Mouse (Mus musculus): Measurements from ENCODE around the gene Galnt17. TPM values are rescaled to one million over a fixed set of nuclear protein-coding genes. Genes with fewer than 3 reads are reported as not detected.

Gene Galnt17
- total RNA-seq, 2 experiments from 2014 or later = 105 to 114 TPM

GRCm38 (mm10) chr5:131142606-131143005, 165.7 kb downstream of the Galnt17 start:
- no peak for DNase-seq (ENCODE audit: low spot score in 2 of 2)

- DNase-seq (ENCODE audit: low spot score in 2 of 2) = peak in 1 of 2 experiments; percentile 80
Observed at GRCm38 (mm10) chr5:131134809-131135208, 173.5 kb downstream of the Galnt17 start.

GRCm38 (mm10) chr5:131120296-131120840, 187.9 kb downstream of the Galnt17 start:
- DNase-seq (ENCODE audit: low spot score in 2 of 2) = no peak

- DNase-seq (ENCODE audit: low spot score in 2 of 2) = no peak
Observed at GRCm38 (mm10) chr5:131119896-131120295, 188.4 kb downstream of the Galnt17 start.

- DNase-seq (ENCODE audit: low spot score in 2 of 2) = no peak
Observed at GRCm38 (mm10) chr5:131117391-131118040, 190.8 kb downstream of the Galnt17 start.

- DNase-seq (ENCODE audit: low spot score in 2 of 2) = peak; percentile 57 to 70
Observed at GRCm38 (mm10) chr5:131113850-131114470, 194.3 kb downstream of the Galnt17 start.

GRCm38 (mm10) chr5:131107188-131107587, 201.1 kb downstream of the Galnt17 start:
- DNase-seq (ENCODE audit: low spot score in 2 of 2) = no peak

- no peak for DNase-seq (ENCODE audit: low spot score in 2 of 2)
Observed at GRCm38 (mm10) chr5:131096824-131097223, 211.5 kb downstream of the Galnt17 start.

GRCm38 (mm10) chr5:131095635-131096034, 212.7 kb downstream of the Galnt17 start:
- DNase-seq (ENCODE audit: low spot score in 2 of 2) = no peak

GRCm38 (mm10) chr5:131094771-131095170, 213.5 kb downstream of the Galnt17 start:
- DNase-seq (ENCODE audit: low spot score in 2 of 2) = no peak

- DNase-seq (ENCODE audit: low spot score in 2 of 2) = no peak
Observed at GRCm38 (mm10) chr5:131094138-131094537, 214.2 kb downstream of the Galnt17 start.

GRCm38 (mm10) chr5:131089876-131090275, 218.4 kb downstream of the Galnt17 start:
- DNase-seq (ENCODE audit: low spot score in 2 of 2) = peak; percentile 73 to 86

GRCm38 (mm10) chr5:131088866-131089265, 219.4 kb downstream of the Galnt17 start:
- DNase-seq (ENCODE audit: low spot score in 2 of 2) = no peak

GRCm38 (mm10) chr5:131083072-131083657, 225.1 kb downstream of the Galnt17 start:
- DNase-seq (ENCODE audit: low spot score in 2 of 2) = peak in 1 of 2 experiments; percentile 40

- DNase-seq (ENCODE audit: low spot score in 2 of 2) = no peak
Observed at GRCm38 (mm10) chr5:131077682-131078081, 230.6 kb downstream of the Galnt17 start.

GRCm38 (mm10) chr5:131075795-131076194, 232.5 kb downstream of the Galnt17 start:
- DNase-seq (ENCODE audit: low spot score in 2 of 2) = no peak

- DNase-seq (ENCODE audit: low spot score in 2 of 2) = no peak
Observed at GRCm38 (mm10) chr5:131074295-131074694, 234.0 kb downstream of the Galnt17 start.

- DNase-seq (ENCODE audit: low spot score in 2 of 2) = peak; percentile 83 to 94
Observed at GRCm38 (mm10) chr5:131065174-131065573, 243.1 kb downstream of the Galnt17 start.

GRCm38 (mm10) chr5:131048505-131048904, 259.8 kb downstream of the Galnt17 start:
- DNase-seq (ENCODE audit: low spot score in 2 of 2) = no peak

- DNase-seq (ENCODE audit: low spot score in 2 of 2) = no peak
Observed at GRCm38 (mm10) chr5:131043130-131043529, 265.2 kb downstream of the Galnt17 start.

GRCm38 (mm10) chr5:131040441-131040840, 267.9 kb downstream of the Galnt17 start:
- no peak for DNase-seq (ENCODE audit: low spot score in 2 of 2)

Data from layer of hippocampus, adult 18-20 months (tissue).